Mouse (Mus musculus) hindbrain, postnatal 0 days (tissue): ENCODE results near the gene Ywhag. TPM values are rescaled to one million over a fixed set of nuclear protein-coding genes. Genes with fewer than 3 reads are reported as not detected.
A peak's percentile ranks its signal among the peaks of the same experiment; 100 is the strongest.

ENCODE experiments used
- ATAC-seq: fragments of 200-750 bp; cut with Nextera tagmentation; 2 replicates; pipeline ENCODE4 v1.8.0; 2017; ENCODE audit warnings: mild to moderate bottlenecking, moderate TSS enrichment, moderate library complexity
- DNase-seq: peaks from one replicate; pipeline ENCODE4 v3.0.0-alpha.2; 2015; ENCODE audit warnings: low spot score
- H3K27ac ChIP-seq: fragments of 300-500 bp; sonication (generic); 2 replicates; pipeline ENCODE4 v1.5.1; 2014; ENCODE audit warnings: mild to moderate bottlenecking
- H3K27me3 ChIP-seq: fragments of 300-500 bp; sonication (generic); 2 replicates; pipeline ENCODE4 v1.6.1; 2014; ENCODE audit warnings: low read length, mixed read lengths; ENCODE audit not compliant: insufficient read depth
- H3K36me3 ChIP-seq: fragments of 300-500 bp; sonication (generic); 2 replicates; pipeline ENCODE4 v1.6.1; 2014; ENCODE audit warnings: low read length, mixed read lengths; ENCODE audit not compliant: insufficient read depth
- H3K4me1 ChIP-seq: fragments of 300-500 bp; sonication (generic); 2 replicates; pipeline ENCODE4 v1.6.1; 2014; ENCODE audit warnings: antibody characterized with exemption, low read length, mixed read lengths; ENCODE audit not compliant: insufficient read depth
- H3K4me2 ChIP-seq: fragments of 300-500 bp; sonication (generic); 2 replicates; pipeline ENCODE4 v1.6.1; 2014; ENCODE audit warnings: low read depth, mild to moderate bottlenecking, low read length, moderate library complexity, mixed read lengths
- H3K4me3 ChIP-seq: fragments of 300-500 bp; sonication (generic); 2 replicates; pipeline ENCODE4 v1.5.1; 2014; ENCODE audit warnings: low read length
- H3K9ac ChIP-seq: fragments of 300-500 bp; sonication (generic); replicated peaks from 2 replicates; pipeline ENCODE4 v1.6.1; 2014; ENCODE audit warnings: mild to moderate bottlenecking, low read length, moderate library complexity, mixed read lengths
- H3K9me3 ChIP-seq: fragments of 300-500 bp; sonication (generic); 2 replicates; pipeline ENCODE4 v1.6.1; 2016; ENCODE audit warnings: low read length, mixed read lengths
- CTCF ChIP-seq: IDR thresholded peaks from 2 replicates; pipeline ENCODE4 v1.5.1; 2016; ENCODE audit warnings: antibody characterized with exemption, control low read depth, low read depth
- WGBS: fragments of 180-500 bp; shearing (Covaris S2); extraction: QIAGEN DNeasy Blood & Tissue Kit; methylation state at CpG from one replicate; pipeline ENCODE4 v1.1.7; 2014; 5-methylcytosine and 5-hydroxymethylcytosine counted together
- polyA plus RNA-seq: library from polyadenylated mRNA; unstranded; fragments of >200 nt; fragmentation: Nextera tagmentation; extraction: Ambion mirVana; gene quantifications from 2 replicates; pipeline ENCODE4 v1.2.1, GENCODE M21; 2015
- total RNA-seq: library from RNA; depleted of rRNA; stranded (reverse); fragments of >200 nt; gene quantifications from 2 replicates; pipeline ENCODE4 v1.2.3, GENCODE M21; 2014

Gene Ywhag
- total and polyA plus RNA-seq, 2 experiments from 2014 or later, result 334 to 782 TPM

DNA sequence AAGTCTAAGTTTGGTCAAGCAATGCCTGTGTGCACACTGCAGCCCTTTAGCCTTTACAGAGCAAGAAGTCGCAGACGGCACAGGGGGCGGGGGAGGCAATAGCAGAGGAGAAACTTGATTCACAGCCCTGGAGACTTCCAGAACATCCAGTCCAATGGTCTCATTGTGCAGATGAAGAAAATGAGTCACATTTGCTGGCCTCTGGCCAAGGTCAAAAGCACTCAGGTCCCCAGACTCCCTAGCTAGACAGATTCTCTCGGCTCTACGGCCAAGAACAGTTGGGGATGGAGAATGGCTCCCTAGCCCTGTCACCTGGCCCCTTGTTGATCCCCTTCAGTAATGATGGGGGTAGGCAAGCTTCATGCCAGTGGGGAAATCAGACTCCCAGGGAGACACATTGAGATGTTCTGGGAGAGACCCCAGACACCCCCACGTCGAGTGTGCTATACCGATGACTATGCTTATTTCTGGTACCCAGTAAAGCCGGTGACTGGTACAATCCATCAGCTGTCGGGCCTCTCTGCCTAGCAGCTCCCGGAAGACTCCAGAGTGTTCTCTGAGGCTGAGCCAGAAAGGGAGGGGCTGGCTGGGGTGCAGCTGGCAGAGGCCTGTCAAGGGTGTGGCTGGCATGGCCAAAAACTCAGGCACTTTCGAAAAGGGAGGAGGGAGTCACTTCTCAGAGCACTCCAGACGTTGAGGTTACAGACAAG, 54.8 kb downstream of the Ywhag start:
- WGBS, result 24% methylated on average over 13 of the region's 13 CpGs
- ATAC-seq (peak; percentile 64), DNase-seq (peak; percentile 71)

DNA sequence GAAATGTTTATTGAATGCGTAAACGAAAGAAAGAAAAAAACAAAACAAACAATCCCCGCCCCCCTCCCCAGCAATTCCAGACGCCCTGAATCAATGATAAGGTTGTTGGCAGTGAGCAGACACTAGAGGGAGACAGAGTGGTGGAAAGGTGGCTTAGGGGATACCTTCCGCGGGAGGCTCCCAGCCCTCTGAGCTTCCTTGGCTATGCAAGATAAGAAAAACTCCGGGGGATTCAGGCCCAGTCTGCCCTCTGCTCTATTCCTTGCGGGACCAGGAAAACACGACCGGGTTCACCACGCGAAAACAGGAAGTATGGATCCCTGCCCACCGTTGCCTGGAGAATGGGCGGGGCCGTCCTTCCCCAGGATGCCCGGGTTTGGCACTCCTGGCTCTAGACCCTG, 56.6 kb downstream of the Ywhag start:
- WGBS, result under 1% methylated on average over 16 of the region's 16 CpGs
- Histone ChIP-seq H3K9ac (peak overlapping the region; percentile 40; the same call in 1 of the 2 replicates), H3K36me3 (no peaks in the 10 kb centered on the region), H3K9me3 (no peaks in the 10 kb centered on the region), H3K27me3 (no peaks in the 10 kb centered on the region), H3K4me2 (peak overlapping the region; percentile 61), H3K27ac (no peak overlapping the region), H3K4me3 (peak overlapping the region; percentile 29), H3K4me1 (0 out of 2 replicates have a peak, but pooled peaks cover 4% of the 10 kb centered on the region)
- peak; percentile 75 for TF ChIP-seq CTCF
- DNase-seq (peak; percentile 85), ATAC-seq (peak; percentile 58; the same call in 1 of the 2 replicates)

More for the DNA sequence above, 54.8 kb downstream of the Ywhag start:
- no peaks in the 10 kb centered on the region for H3K9me3 ChIP-seq
- H3K4me3 ChIP-seq, result no peak overlapping the region
- no peaks in the 10 kb centered on the region for H3K27me3 ChIP-seq
- H3K4me2 ChIP-seq, result no peak overlapping the region
- H3K4me1 ChIP-seq, result 0 out of 2 replicates have a peak, but pooled peaks cover 4% of the 10 kb centered on the region
- no peak overlapping the region; the same call in 1 of the 2 replicates for H3K27ac ChIP-seq
- no peak overlapping the region for H3K9ac ChIP-seq
- no peaks in the 10 kb centered on the region for H3K36me3 ChIP-seq
- no peak for TF ChIP-seq CTCF

DNA sequence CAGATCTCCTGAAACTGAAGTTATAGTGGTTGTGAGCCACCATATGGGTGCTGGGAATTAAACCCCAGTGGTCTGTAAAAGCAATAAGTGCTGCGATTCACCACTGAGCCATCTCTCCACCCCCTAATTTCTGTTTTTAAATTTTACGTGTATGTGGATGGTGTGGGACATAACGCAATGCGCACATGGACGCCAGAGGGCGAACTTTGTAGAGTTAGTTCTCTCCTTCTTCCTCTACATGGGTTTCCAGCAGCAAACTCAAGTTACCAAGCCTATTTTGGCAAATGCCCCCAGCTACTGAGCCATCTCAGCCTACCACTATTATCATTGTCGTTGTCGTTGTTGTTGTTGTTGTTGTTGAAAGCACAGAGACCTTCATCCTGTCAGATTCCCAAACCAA, 57.2 kb downstream of the Ywhag start:
- H3K27ac ChIP-seq, result no peak overlapping the region
- WGBS, result 19% methylated on average over 8 of the region's 8 CpGs
- peak overlapping the region; percentile 61 for H3K4me2 ChIP-seq
- 0 out of 2 replicates have a peak, but pooled peaks cover 4% of the 10 kb centered on the region for H3K4me1 ChIP-seq
- H3K9me3 ChIP-seq, result no peaks in the 10 kb centered on the region
- H3K9ac ChIP-seq, result 0 out of 2 replicates have a peak overlapping the region, but pooled peaks have one; percentile 17
- peak; percentile 83 for DNase-seq
- ATAC-seq, result no peak
- H3K27me3 ChIP-seq, result no peaks in the 10 kb centered on the region
- TF ChIP-seq CTCF, result peak; percentile 73
- H3K36me3 ChIP-seq, result no peaks in the 10 kb centered on the region
- H3K4me3 ChIP-seq, result peak overlapping the region; percentile 29

DNA sequence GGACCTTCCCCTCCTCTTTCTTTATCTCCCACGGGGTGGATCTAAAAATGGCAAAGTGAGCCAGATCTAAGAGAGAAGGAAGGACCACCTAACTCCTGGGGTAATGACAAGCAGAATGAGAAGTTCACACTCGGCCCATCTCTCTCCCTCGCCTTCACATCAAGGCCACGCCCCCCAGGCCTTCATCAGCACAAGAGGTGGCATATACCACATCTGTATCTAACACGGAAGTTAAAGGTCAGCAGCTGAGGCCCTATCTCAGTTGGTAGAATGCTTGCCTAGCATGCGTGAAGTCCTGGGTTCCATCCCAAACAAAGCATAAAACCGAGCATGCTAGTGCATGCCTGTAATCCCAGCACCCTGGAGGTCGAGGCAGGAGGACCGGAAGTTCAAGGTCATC, 60.7 kb downstream of the Ywhag start:
- Histone ChIP-seq H3K4me2 (no peak overlapping the region), H3K4me3 (no peak overlapping the region), H3K36me3 (no peaks in the 10 kb centered on the region), H3K9ac (no peak overlapping the region), H3K9me3 (no peaks in the 10 kb centered on the region), H3K4me1 (0 out of 2 replicates have a peak, but pooled peaks cover 4% of the 10 kb centered on the region), H3K27ac (no peak overlapping the region), H3K27me3 (no peaks in the 10 kb centered on the region)
- TF ChIP-seq CTCF, result no peak
- ATAC-seq, result no peak
- DNase-seq, result no peak
- 62% methylated on average over 9 of the region's 9 CpGs for WGBS

DNA sequence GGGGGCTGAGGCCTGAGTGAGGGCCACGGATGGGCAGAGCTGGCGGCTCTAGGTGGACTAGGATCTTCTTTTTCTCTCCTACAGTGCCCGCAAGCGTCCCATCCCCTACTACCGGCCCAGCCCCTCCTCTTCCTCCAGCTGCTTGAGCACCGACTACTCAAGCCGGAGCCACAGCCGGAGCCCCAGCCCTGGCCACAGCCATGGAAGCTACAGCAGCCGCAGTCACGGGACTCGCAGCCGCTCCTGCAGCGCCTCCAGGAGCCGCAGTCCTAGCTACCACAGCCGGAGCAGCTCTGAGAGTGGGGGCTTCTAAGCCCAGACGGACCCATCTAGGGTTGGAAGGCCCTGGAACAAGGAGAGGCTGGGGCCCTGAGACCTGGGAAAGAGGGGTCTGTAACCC, 61.4 kb downstream of the Ywhag start:
- Histone ChIP-seq H3K36me3 (no peaks in the 10 kb centered on the region), H3K27me3 (no peaks in the 10 kb centered on the region), H3K9me3 (no peaks in the 10 kb centered on the region), H3K4me1 (0 out of 2 replicates have a peak, but pooled peaks cover 4% of the 10 kb centered on the region), H3K27ac (no peak overlapping the region), H3K4me2 (no peak overlapping the region), H3K9ac (no peak overlapping the region), H3K4me3 (no peak overlapping the region)
- 22% methylated on average over 16 of the region's 16 CpGs for WGBS
- TF ChIP-seq CTCF, result no peak
- ATAC-seq, result no peak
- DNase-seq, result no peak

DNA sequence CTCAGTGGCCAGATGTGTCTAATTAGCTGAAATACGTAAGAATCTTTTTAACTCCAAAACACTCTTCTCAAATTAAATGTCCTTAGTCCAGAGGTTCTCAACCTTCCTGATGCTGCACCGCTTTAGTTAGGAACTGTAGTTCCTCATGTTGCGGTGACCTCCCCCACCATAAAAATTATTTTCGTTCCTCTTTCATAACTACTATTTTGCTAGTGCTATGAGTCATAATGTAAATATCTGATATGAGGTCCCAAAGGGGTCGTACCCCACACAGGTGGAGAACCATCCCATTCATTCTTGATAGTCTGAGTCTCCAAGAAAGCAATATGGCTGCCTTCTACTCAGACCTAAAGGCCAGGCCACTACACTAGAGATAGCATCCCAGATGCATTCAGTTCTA, 63.9 kb downstream of the Ywhag start:
- Histone ChIP-seq H3K9me3 (no peaks in the 10 kb centered on the region), H3K4me3 (no peak overlapping the region), H3K9ac (no peak overlapping the region), H3K36me3 (no peaks in the 10 kb centered on the region), H3K4me2 (no peak overlapping the region), H3K27me3 (no peaks in the 10 kb centered on the region), H3K4me1 (peaks cover 5% of the 10 kb centered on the region; the same call in 1 of the 2 replicates), H3K27ac (no peak overlapping the region)
- TF ChIP-seq CTCF, result no peak
- no peak for ATAC-seq
- DNase-seq, result no peak
- WGBS, result 88% methylated on average over 5 of the region's 5 CpGs
